Mouse (Mus musculus): ENCODE data around the gene Gm49486. TPM values are rescaled to one million over a fixed set of nuclear protein-coding genes. Genes with fewer than 3 reads are reported as not detected.

The Gm49486 gene
- total RNA-seq, 2 experiments from 2014 or later, result 1.0 TPM

DNA sequence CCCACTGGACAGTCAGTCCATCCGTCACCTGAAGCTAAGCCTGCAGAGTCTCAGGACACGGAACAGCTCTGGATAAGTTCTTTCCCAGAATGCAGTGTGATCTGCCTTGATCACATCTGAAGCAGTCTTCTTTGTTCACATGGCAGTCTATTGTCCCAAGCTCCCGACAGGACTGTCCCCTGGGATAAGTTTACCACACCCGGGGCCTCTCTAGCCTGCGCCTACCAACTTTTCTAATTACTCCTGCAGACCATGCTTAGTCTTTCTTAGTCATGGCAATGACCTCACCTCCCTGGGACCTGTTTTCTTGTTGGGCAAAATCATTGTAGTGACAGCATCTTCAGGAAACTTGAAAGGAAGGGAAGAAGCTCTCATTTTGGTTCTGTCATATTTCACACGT, 8.8 kb downstream of the Gm49486 start:
- no peak for TF ChIP-seq CTCF (IDR thresholded peaks at IDR 0.05)
- H3K4me3 ChIP-seq, result no peak overlapping the region
- no peak overlapping the region for H3K27ac ChIP-seq
- no peak for DNase-seq (ENCODE audit: extremely low spot score in 1 of 2, low spot score in 2 of 2)
- intact Hi-C loops (cut with DNase I), result no loop called here

DNA sequence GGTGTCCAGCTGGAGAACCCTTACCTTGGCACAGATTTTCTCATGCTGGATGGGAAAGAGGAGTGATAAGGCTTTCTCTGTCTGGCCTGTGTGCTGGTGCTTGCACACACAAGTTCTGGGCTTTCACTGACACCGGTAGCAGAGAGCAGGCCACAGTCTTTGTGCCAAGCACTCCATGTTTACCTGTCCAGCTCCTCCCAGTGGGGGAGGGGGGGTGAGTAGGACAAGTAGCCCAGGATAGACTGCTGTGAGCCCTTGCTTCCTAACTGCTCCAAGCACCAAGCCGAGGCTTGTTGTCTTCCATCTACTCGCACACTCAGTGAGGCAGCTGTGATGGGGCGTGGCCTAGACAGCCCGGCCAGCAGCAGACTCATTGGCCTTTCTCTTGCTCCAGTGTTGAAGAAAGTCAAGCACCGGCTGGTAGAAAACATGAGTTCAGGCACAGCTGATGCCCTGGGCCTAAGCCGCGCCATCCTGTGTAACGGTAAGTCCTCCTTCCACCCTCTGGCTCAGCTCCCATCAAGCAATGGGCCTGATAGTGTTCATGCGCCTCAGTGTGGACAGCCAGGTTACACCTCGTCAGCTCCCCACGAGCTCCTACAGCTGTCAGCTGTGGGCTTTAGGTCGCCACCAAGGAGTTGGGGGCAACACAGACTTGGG, 13.5 kb downstream of the Gm49486 start:
- intact Hi-C loops (cut with DNase I), result loop anchor here (1.0 to 5.0 kb wide), 2 partner anchors 225 to 365 kb away; partner anchors contain the start of gene Dmc1

DNA sequence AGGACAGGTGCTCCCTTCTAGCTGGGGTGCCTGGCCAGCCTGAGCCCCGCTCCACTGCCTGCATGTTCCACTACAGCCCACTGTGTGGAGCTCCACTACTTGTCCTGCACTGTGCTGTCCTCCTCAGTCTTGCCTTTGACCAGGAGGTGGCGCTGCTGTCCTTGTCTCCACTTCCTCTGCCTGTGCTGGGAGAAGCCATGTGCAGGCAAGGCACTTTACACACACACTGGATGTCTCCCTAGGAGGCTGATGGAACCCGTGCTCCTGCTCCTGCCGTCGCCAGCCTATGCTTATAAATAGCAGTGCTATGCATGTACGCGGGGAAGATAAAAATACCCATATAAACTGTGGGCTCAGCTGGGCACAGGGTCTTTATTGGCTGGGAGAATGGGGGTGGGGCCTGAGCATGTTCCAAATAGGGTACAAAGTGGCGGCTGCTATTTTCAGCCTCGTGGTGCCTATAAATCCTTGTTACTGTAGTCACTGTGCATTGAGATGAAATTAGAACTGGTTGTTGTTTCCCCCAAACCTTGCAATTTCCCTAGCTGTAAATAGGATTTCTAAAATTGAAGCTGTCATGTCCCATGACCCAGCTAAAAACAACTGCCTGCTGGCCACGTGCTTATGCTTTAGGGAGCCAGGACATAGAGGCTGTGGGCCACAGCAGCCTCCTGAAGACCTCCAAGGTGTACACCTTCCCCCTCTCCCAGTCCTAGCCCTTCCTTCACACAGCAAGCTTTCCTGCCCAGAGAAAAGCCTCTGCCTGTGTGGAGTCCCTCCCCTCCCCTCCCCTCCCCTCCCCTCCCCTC, 14.2 kb downstream of the Gm49486 start:
- no peak; the same call in none of the 2 replicates for TF ChIP-seq CTCF (IDR thresholded peaks at IDR 0.05)
- Histone ChIP-seq H3K27ac (peak overlapping the region; percentile 60), H3K4me3 (no peak overlapping the region)
- DNase-seq (ENCODE audit: extremely low spot score in 1 of 2, low spot score in 2 of 2), result peak; percentile 95 to 98
- intact Hi-C loops (cut with DNase I), result loop anchor here (1.0 to 5.0 kb wide), 2 partner anchors 224 to 364 kb away; partner anchors contain the start of gene Dmc1

More for the DNA sequence above, 13.5 kb downstream of the Gm49486 start:
- DNase-seq (ENCODE audit: extremely low spot score in 1 of 2, low spot score in 2 of 2), result peak in 1 of 2 experiments; percentile 24
- no peak overlapping the region for H3K4me3 ChIP-seq
- no peak for TF ChIP-seq CTCF (IDR thresholded peaks at IDR 0.05)
- peak overlapping the region; percentile 10 for H3K27ac ChIP-seq

- intact Hi-C loops (cut with DNase I), result loop anchor here (5.0 kb wide), 1 partner anchor 363 kb away; the partner anchor contains the start of gene Dmc1
- DNase-seq (ENCODE audit: extremely low spot score in 1 of 2, low spot score in 2 of 2), result no peak
- Histone ChIP-seq H3K4me3 (no peak overlapping the region), H3K27ac (peak overlapping the region; percentile 60)
- TF ChIP-seq CTCF (IDR thresholded peaks at IDR 0.05), result no peak
These were observed 15.1 kb downstream of the Gm49486 start for GRCm38 (mm10) chr15:79244071-79244893.

- no peak for DNase-seq (ENCODE audit: extremely low spot score in 1 of 2, low spot score in 2 of 2)
- TF ChIP-seq CTCF (IDR thresholded peaks at IDR 0.05), result no peak
- no peak overlapping the region for H3K27ac ChIP-seq
- intact Hi-C loops (cut with DNase I), result no loop called here
- H3K4me3 ChIP-seq, result no peak overlapping the region
These were observed 16.1 kb downstream of the Gm49486 start for GRCm38 (mm10) chr15:79245321-79245720.

DNA sequence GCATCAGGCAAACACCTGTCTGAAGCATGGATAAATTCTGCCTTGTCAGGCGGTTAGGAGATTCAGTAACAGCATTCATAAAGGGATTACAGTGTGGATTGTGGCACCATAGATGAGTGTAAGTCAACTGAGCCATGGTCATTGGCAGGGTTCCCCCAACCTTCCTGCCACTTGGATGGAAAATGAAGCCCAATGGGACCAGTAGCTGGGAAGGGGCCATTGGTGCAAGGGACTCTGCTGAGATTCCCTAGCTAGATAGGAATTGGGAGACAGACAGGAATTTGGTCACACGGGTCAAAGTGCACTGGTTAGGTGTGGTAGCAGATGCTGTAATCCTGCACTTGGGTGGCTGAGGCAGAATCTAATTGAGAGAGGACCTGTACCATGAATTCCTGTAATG, 21.0 kb downstream of the Gm49486 start:
- DNase-seq (ENCODE audit: extremely low spot score in 1 of 2, low spot score in 2 of 2), result no peak
- Histone ChIP-seq H3K27ac (no peak overlapping the region), H3K4me3 (no peak overlapping the region)
- intact Hi-C loops (cut with DNase I), result no loop called here
- TF ChIP-seq CTCF (IDR thresholded peaks at IDR 0.05), result no peak

- no peak overlapping the region for H3K4me3 ChIP-seq
- no peak overlapping the region for H3K27ac ChIP-seq
- DNase-seq (ENCODE audit: extremely low spot score in 1 of 2, low spot score in 2 of 2), result no peak
- intact Hi-C loops (cut with DNase I), result no loop called here
- TF ChIP-seq CTCF (IDR thresholded peaks at IDR 0.05), result no peak; the same call in 1 of the 2 replicates
These were observed 22.0 kb downstream of the Gm49486 start for GRCm38 (mm10) chr15:79251168-79251567.

GRCm38 (mm10) chr15:79251781-79252491, 22.7 kb downstream of the Gm49486 start:
- Histone ChIP-seq H3K4me3 (peak overlapping the region; percentile 33), H3K27ac (peak overlapping the region; percentile 7; the same call in 1 of the 2 replicates)
- TF ChIP-seq CTCF (IDR thresholded peaks at IDR 0.05), result no peak
- DNase-seq (ENCODE audit: extremely low spot score in 1 of 2, low spot score in 2 of 2), result no peak
- intact Hi-C loops (cut with DNase I), result no loop called here

GRCm38 (mm10) chr15:79252580-79252979, 23.4 kb downstream of the Gm49486 start:
- Histone ChIP-seq H3K27ac (no peak overlapping the region), H3K4me3 (peak overlapping the region; percentile 33)
- intact Hi-C loops (cut with DNase I), result no loop called here
- no peak for TF ChIP-seq CTCF (IDR thresholded peaks at IDR 0.05)
- DNase-seq (ENCODE audit: extremely low spot score in 1 of 2, low spot score in 2 of 2), result no peak

- TF ChIP-seq CTCF (IDR thresholded peaks at IDR 0.05), result no peak
- H3K27ac ChIP-seq, result no peak within 1 kb of the TSS
- DNase-seq (ENCODE audit: extremely low spot score in 1 of 2, low spot score in 2 of 2), result no peak
- no peak within 1 kb of the TSS for H3K4me3 ChIP-seq
- intact Hi-C loops (cut with DNase I), result no loop called here
These were observed 25.5 kb downstream of the Gm49486 start, which contains the start of gene Slc16a8 for GRCm38 (mm10) chr15:79254661-79255060. Slc16a8 (minus strand) TSS chr15:79254761.

GRCm38 (mm10) chr15:79258521-79258920, 29.3 kb downstream of the Gm49486 start:
- Histone ChIP-seq H3K4me3 (no peak overlapping the region), H3K27ac (no peak overlapping the region)
- intact Hi-C loops (cut with DNase I), result no loop called here
- DNase-seq (ENCODE audit: extremely low spot score in 1 of 2, low spot score in 2 of 2), result no peak
- no peak for TF ChIP-seq CTCF (IDR thresholded peaks at IDR 0.05)

Measured in left cerebral cortex, adult 2 months (tissue).